23 mouse cellular contexts compared by ENCODE assay signal in the genomic region with DNA sequence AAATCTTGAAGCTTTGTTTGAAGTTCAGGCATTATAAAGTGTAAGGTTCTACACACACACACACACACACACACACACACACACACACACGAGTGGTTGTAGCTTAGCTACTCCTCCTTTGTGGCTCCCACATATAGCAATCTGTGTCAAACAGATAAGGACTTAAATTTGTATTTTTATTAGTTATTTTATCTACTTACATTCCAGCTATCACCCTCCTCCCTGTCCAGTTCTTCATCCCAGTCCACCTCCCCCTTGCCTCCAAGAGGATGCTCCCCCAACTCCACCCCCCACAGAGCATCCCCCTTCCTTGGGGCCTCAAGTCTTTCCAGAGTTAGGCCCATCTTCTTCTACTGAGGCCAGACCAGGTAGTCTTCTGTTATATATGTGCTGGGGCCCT.
"Had no signal": no experiment of that assay in that cellular context is flagged by ENCODE, and none has a peak within 500 bp of the region (broad histone marks: within the 10 kb centered on the region; RNA-seq: fewer than 3 reads in every experiment).

No protein-coding gene starts in this region.

- H3K4me1 ChIP-seq: heart, embryonic 12.5 days; limb, embryonic 15.5 days; liver, embryonic 12.5 days had no signal

- ATAC-seq: hindbrain, postnatal 0 days; intestine, embryonic 16.5 days had no signal

- H3K27ac ChIP-seq: heart, embryonic 10.5 days; hindbrain, embryonic 13.5 days; hindbrain, embryonic 15.5 days; hindbrain, postnatal 0 days; layer of hippocampus, adult 2 months; left cerebral cortex, adult 2 months; limb, embryonic 13.5 days; limb, embryonic 15.5 days; liver, embryonic 12.5 days; liver, embryonic 14.5 days had no signal

- H3K9me3 ChIP-seq: heart, embryonic 10.5 days; heart, embryonic 12.5 days; hindbrain, embryonic 13.5 days; hindbrain, embryonic 15.5 days; limb, embryonic 13.5 days; limb, embryonic 15.5 days; liver, embryonic 12.5 days had no signal

- DNase-seq: gastrocnemius, postnatal 14 days; gastrocnemius, postnatal 36 days; heart, adult 18-20 months; heart, postnatal 14 days; heart, postnatal 36 days; kidney, adult 18-20 months; kidney, adult 8-10 months; kidney, postnatal 10 days; kidney, postnatal 25 days; kidney, postnatal 4 days; left cerebral cortex, postnatal 4 days had no signal

- H3K27me3 ChIP-seq: heart, embryonic 12.5 days; hindbrain, embryonic 13.5 days; hindbrain, embryonic 15.5 days; limb, embryonic 13.5 days; limb, embryonic 15.5 days; liver, embryonic 12.5 days had no signal

- H3K4me2 ChIP-seq: heart, embryonic 12.5 days; hindbrain, embryonic 13.5 days; hindbrain, embryonic 15.5 days; limb, embryonic 13.5 days; limb, embryonic 15.5 days; liver, embryonic 12.5 days had no signal

- H3K9ac ChIP-seq: heart, embryonic 12.5 days; hindbrain, embryonic 13.5 days; hindbrain, embryonic 15.5 days; limb, embryonic 13.5 days; limb, embryonic 15.5 days; liver, embryonic 12.5 days; liver, embryonic 14.5 days had no signal

- H3K36me3 ChIP-seq: heart, embryonic 10.5 days; heart, embryonic 12.5 days; hindbrain, embryonic 13.5 days; hindbrain, embryonic 15.5 days; limb, embryonic 13.5 days; limb, embryonic 15.5 days; liver, embryonic 12.5 days had no signal

- H3K4me3 ChIP-seq: heart, embryonic 10.5 days; heart, embryonic 12.5 days; hindbrain, embryonic 13.5 days; hindbrain, embryonic 15.5 days; layer of hippocampus, adult 2 months; left cerebral cortex, adult 2 months; limb, embryonic 13.5 days; limb, embryonic 15.5 days; liver, embryonic 12.5 days had no signal
